Mouse (Mus musculus): ENCODE data around the gene Plk5. TPM values are rescaled to one million over a fixed set of nuclear protein-coding genes. Genes with fewer than 3 reads are reported as not detected.

Plk5 gene
- polyA plus RNA-seq, 1 experiment = 2.0 TPM

DNA sequence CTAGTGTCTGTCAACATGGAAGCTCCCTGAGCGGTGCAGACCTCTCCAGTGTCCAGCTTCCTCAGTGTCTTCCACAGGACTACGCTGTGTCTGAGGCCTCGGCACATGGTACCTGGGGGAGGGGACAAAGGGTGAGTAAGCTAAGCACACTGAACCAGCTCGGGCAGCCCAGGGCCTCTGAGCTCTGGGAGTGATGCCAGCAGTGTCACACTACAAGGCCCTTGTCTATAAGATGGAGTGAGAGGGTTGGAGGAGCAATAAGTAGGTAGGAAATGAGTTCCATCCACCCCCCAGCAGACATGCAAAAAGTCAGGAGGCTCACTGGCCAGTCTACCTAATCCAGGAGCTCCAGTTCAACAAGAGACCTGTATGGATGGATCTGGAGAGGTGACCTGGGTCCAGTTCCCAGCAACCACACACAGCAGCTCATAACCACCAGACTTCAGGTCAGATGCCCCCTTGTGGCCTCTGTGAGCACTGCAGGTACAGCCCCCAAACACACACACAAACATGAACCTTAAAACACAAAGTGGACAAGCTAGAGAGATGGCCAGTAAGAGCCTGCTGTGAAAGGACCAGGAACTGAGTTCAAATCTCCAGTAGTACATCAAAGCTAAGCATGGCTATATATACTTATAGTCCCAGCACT, 46.9 kb downstream of the Plk5 start:
- TF ChIP-seq POLR2A (IDR thresholded peaks at IDR 0.05; ENCODE audit: low read depth, low read length) (no peak), CTCF (conservative IDR thresholded peaks at IDR 0.05; ENCODE audit: insufficient read depth, insufficient read length, low read depth, low read length) (peak; percentile 61)
- peaks cover 17% of the 10 kb centered on the region for H3K4me1 ChIP-seq (ENCODE audit: control insufficient read depth, insufficient read depth, low read length)
- no peaks in the 10 kb centered on the region for H3K27me3 ChIP-seq (replicated peaks; ENCODE audit: control insufficient read depth, insufficient read depth, low read length)
- peak; percentile 67 for DNase-seq
- 50% methylated on average over 4 of the region's 4 CpGs for WGBS
- H3K4me3 ChIP-seq (ENCODE audit: insufficient read depth, low read depth, low read length) = no peak overlapping the region
- H3K36me3 ChIP-seq (ENCODE audit: control insufficient read depth, insufficient read depth, low read length) = no peaks in the 10 kb centered on the region; the same call in 1 of the 2 replicates
- H3K27ac ChIP-seq (ENCODE audit: insufficient read depth, low read depth, low read length) = no peak overlapping the region

- H3K27me3 ChIP-seq (replicated peaks; ENCODE audit: control insufficient read depth, insufficient read depth, low read length) = no peaks in the 10 kb centered on the region
- H3K27ac ChIP-seq (ENCODE audit: insufficient read depth, low read depth, low read length) = no peak overlapping the region; the same call in 1 of the 2 replicates
- WGBS = 44% methylated on average over 10 of the region's 10 CpGs
- TF ChIP-seq POLR2A (IDR thresholded peaks at IDR 0.05; ENCODE audit: low read depth, low read length) (no peak), CTCF (conservative IDR thresholded peaks at IDR 0.05; ENCODE audit: insufficient read depth, insufficient read length, low read depth, low read length) (peak; percentile 44)
- DNase-seq = no peak
- H3K4me1 ChIP-seq (ENCODE audit: control insufficient read depth, insufficient read depth, low read length) = peaks cover 12% of the 10 kb centered on the region
- H3K36me3 ChIP-seq (ENCODE audit: control insufficient read depth, insufficient read depth, low read length) = no peaks in the 10 kb centered on the region; the same call in 1 of the 2 replicates
- H3K4me3 ChIP-seq (ENCODE audit: insufficient read depth, low read depth, low read length) = peak overlapping the region; percentile 93
Measured at GRCm38 (mm10) chr10:80405481-80406173, 49.4 kb downstream of the Plk5 start.

- H3K27ac ChIP-seq (ENCODE audit: insufficient read depth, low read depth, low read length) = peak within 1 kb of the TSS; percentile 81
- no peaks in the 10 kb centered on the region for H3K27me3 ChIP-seq (replicated peaks; ENCODE audit: control insufficient read depth, insufficient read depth, low read length)
- peak within 1 kb of the TSS; percentile 93 for H3K4me3 ChIP-seq (ENCODE audit: insufficient read depth, low read depth, low read length)
- WGBS = under 1% methylated on average over 27 of the region's 27 CpGs
- no peaks in the 10 kb centered on the region; the same call in 1 of the 2 replicates for H3K36me3 ChIP-seq (ENCODE audit: control insufficient read depth, insufficient read depth, low read length)
- peak; percentile 96 for DNase-seq
- peaks cover 12% of the 10 kb centered on the region for H3K4me1 ChIP-seq (ENCODE audit: control insufficient read depth, insufficient read depth, low read length)
- no peak for TF ChIP-seq CTCF (conservative IDR thresholded peaks at IDR 0.05; ENCODE audit: insufficient read depth, insufficient read length, low read depth, low read length)
- peak; percentile 37 for TF ChIP-seq POLR2A (IDR thresholded peaks at IDR 0.05; ENCODE audit: low read depth, low read length)
Measured at GRCm38 (mm10) chr10:80406684-80407501, 50.6 kb downstream of the Plk5 start, which contains the start of gene Uqcr11. TSS of gene Uqcr11 (minus strand) at chr10:80406830.

GRCm38 (mm10) chr10:80407924-80408323, 51.7 kb downstream of the Plk5 start:
- H3K4me1 ChIP-seq (ENCODE audit: control insufficient read depth, insufficient read depth, low read length) = peaks cover 12% of the 10 kb centered on the region
- no peak for DNase-seq
- TF ChIP-seq POLR2A (IDR thresholded peaks at IDR 0.05; ENCODE audit: low read depth, low read length) = no peak
- no peak for TF ChIP-seq CTCF (conservative IDR thresholded peaks at IDR 0.05; ENCODE audit: insufficient read depth, insufficient read length, low read depth, low read length)
- H3K27ac ChIP-seq (ENCODE audit: insufficient read depth, low read depth, low read length) = no peak overlapping the region
- no peaks in the 10 kb centered on the region; the same call in 1 of the 2 replicates for H3K36me3 ChIP-seq (ENCODE audit: control insufficient read depth, insufficient read depth, low read length)
- no peaks in the 10 kb centered on the region for H3K27me3 ChIP-seq (replicated peaks; ENCODE audit: control insufficient read depth, insufficient read depth, low read length)
- WGBS = 41% methylated on average over 4 of the region's 4 CpGs
- H3K4me3 ChIP-seq (ENCODE audit: insufficient read depth, low read depth, low read length) = no peak overlapping the region

DNA sequence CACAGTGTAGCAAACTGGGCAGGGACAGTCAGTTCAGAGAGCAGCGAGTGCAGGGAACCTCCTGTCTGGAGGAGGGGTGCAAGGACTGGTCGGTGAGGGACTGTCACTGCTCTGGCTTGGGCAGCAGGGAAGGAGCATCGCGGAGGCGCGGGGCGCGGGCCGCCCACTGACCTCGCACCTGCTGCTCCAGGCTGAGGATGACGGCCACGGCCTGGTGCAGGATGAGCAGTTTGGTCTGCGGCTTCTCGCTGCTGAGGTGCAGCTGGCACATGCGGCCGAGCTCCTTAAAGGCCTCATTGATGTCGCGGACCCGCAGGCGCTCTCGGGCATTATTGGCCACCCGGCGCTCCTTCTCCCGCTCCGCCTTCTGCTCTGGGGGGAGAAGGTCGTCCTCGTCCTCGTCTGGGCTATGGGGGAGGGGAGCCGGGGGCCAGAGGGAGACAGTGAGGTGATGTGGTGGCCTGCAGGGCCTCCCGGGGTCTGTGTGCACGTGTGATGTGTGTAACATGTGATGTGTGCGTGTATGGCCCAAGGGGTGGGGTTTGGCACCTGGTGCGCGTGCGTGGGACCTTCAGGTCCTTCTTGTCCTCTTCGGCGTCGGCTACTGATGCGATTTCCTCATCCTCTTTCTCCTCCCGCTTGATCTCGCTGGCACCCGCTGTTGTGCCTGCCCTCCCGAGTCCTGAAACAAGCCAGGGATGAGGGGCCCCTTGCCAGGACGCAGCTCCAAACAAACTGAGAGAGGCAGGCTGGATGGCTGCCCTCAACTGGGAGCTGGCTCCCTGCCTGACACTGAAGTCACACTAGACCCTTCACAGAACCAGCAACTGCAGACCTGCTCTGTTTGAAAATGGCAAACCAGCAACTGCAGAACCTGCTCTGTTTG, 56.6 kb downstream of the Plk5 start:
- Histone ChIP-seq H3K36me3 (ENCODE audit: control insufficient read depth, insufficient read depth, low read length) (peaks cover 1% of the 10 kb centered on the region; the same call in 1 of the 2 replicates), H3K27me3 (replicated peaks; ENCODE audit: control insufficient read depth, insufficient read depth, low read length) (no peaks in the 10 kb centered on the region), H3K4me1 (ENCODE audit: control insufficient read depth, insufficient read depth, low read length) (no peaks in the 10 kb centered on the region), H3K27ac (ENCODE audit: insufficient read depth, low read depth, low read length) (no peak overlapping the region), H3K4me3 (ENCODE audit: insufficient read depth, low read depth, low read length) (no peak overlapping the region)
- WGBS = 84% methylated on average over 44 of the region's 44 CpGs
- DNase-seq = no peak
- TF ChIP-seq CTCF (conservative IDR thresholded peaks at IDR 0.05; ENCODE audit: insufficient read depth, insufficient read length, low read depth, low read length) = no peak
- no peak for TF ChIP-seq POLR2A (IDR thresholded peaks at IDR 0.05; ENCODE audit: low read depth, low read length)

Other genes starting within 250 kb of the Plk5 start
- gene Stk11, start 240.7 kb upstream of the Plk5 start, polyA plus RNA-seq (2012; rRNA removed) = 114 and 117 TPM in 2 replicates
- 1,948 and 2,036 TPM in 2 replicates for gene Atp5d, start 217.8 kb upstream of the Plk5 start, polyA plus RNA-seq (2012; rRNA removed)
- gene Cbarp, start 215.6 kb upstream of the Plk5 start, polyA plus RNA-seq (2012; rRNA removed) = 8.1 and 8.7 TPM in 2 replicates
- 65.6 and 67.0 TPM in 2 replicates for gene Midn, start 208.2 kb upstream of the Plk5 start, polyA plus RNA-seq (2012; rRNA removed)
- 86.7 and 87.8 TPM in 2 replicates for gene Cirbp, start 190.5 kb upstream of the Plk5 start, polyA plus RNA-seq (2012; rRNA removed)
- gene 1600002K03Rik, start 183.5 kb upstream of the Plk5 start, polyA plus RNA-seq (2012; rRNA removed) = 7.9 and 11.2 TPM in 2 replicates
- gene Efna2, start 177.0 kb upstream of the Plk5 start, polyA plus RNA-seq (2012; rRNA removed) = 1.5 TPM in 2 replicates
- gene Mum1, start 130.0 kb upstream of the Plk5 start, polyA plus RNA-seq (2012; rRNA removed) = 25.6 and 30.4 TPM in 2 replicates
- gene Ndufs7, start 107.3 kb upstream of the Plk5 start, polyA plus RNA-seq (2012; rRNA removed) = 1,001 and 1,041 TPM in 2 replicates
- gene Gamt, start 95.4 kb upstream of the Plk5 start, polyA plus RNA-seq (2012; rRNA removed) = 66.7 and 68.4 TPM in 2 replicates
- 45.6 and 49.1 TPM in 2 replicates for gene Dazap1, start 95.0 kb upstream of the Plk5 start, polyA plus RNA-seq (2012; rRNA removed)
- gene Rps15, start 64.0 kb upstream of the Plk5 start, polyA plus RNA-seq (2012; rRNA removed) = 1,371 and 1,777 TPM in 2 replicates
- 0.74 and 0.95 TPM in 2 replicates for gene Apc2, start 60.5 kb upstream of the Plk5 start, polyA plus RNA-seq (2012; rRNA removed)
- gene 2310011J03Rik, start 35.9 kb upstream of the Plk5 start, polyA plus RNA-seq (2012; rRNA removed) = 47.8 and 52.5 TPM in 2 replicates
- gene Pcsk4, start 27.0 kb upstream of the Plk5 start, polyA plus RNA-seq (2012; rRNA removed) = 9.1 and 12.2 TPM in 2 replicates
- 24.7 and 25.1 TPM in 2 replicates for gene Reep6, start 26.5 kb upstream of the Plk5 start, polyA plus RNA-seq (2012; rRNA removed)
- 5.5 and 7.4 TPM in 2 replicates for gene Adamtsl5, start 8.0 kb upstream of the Plk5 start, polyA plus RNA-seq (2012; rRNA removed)
- gene Mex3d, start 31.2 kb downstream of the Plk5 start, polyA plus RNA-seq (2012; rRNA removed) = 7.9 and 11.9 TPM in 2 replicates
- gene Mbd3, start 43.1 kb downstream of the Plk5 start, polyA plus RNA-seq (2012; rRNA removed) = 143 and 151 TPM in 2 replicates
- gene Uqcr11, start 50.4 kb downstream of the Plk5 start, polyA plus RNA-seq (2012; rRNA removed) = 3,960 and 3,968 TPM in 2 replicates
- 33.3 and 38.6 TPM in 2 replicates for gene Tcf3, start 77.2 kb downstream of the Plk5 start, polyA plus RNA-seq (2012; rRNA removed)
- 0.03 TPM in 1 of 2 replicates, not detected in the other for gene Onecut3, start 138.4 kb downstream of the Plk5 start, polyA plus RNA-seq (2012; rRNA removed)
- 0.17 and 0.46 TPM in 2 replicates for gene Atp8b3, start 182.7 kb downstream of the Plk5 start, polyA plus RNA-seq (2012; rRNA removed)
- 28.7 and 37.9 TPM in 2 replicates for gene Rexo1, start 205.1 kb downstream of the Plk5 start, polyA plus RNA-seq (2012; rRNA removed)
- 8.7 and 10.7 TPM in 2 replicates for gene Klf16, start 220.9 kb downstream of the Plk5 start, polyA plus RNA-seq (2012; rRNA removed)
- 175 and 221 TPM in 2 replicates for gene Abhd17a, start 233.9 kb downstream of the Plk5 start, polyA plus RNA-seq (2012; rRNA removed)
- gene Scamp4, start 246.4 kb downstream of the Plk5 start, polyA plus RNA-seq (2012; rRNA removed) = 96.0 and 98.2 TPM in 2 replicates
- gene Adat3, start 246.4 kb downstream of the Plk5 start, polyA plus RNA-seq (2012; rRNA removed) = 3.4 and 4.4 TPM in 2 replicates
- 0.91 and 1.6 TPM in 2 replicates for gene Gm49322, start 249.6 kb downstream of the Plk5 start, polyA plus RNA-seq (2012; rRNA removed)